In genomic region chr13:56104971-56105391, GRCm38 (mm10) we compare ENCODE assay signal across 14 mouse cellular contexts. TPM values are rescaled to one million over a fixed set of nuclear protein-coding genes. Genes with fewer than 3 reads are reported as not detected.
A peak's percentile ranks its signal among the peaks of the same experiment; 100 is the strongest.
DNase-seq lines count a peak whose midpoint lies in the region; ATAC-seq and TF ChIP-seq lines count a peak whose summit lies in the region.
"Had no signal": no experiment of that assay in that cellular context is flagged by ENCODE, and none has a peak within 500 bp of the region (broad histone marks: within the 10 kb centered on the region; RNA-seq: fewer than 3 reads in every experiment).

No protein-coding gene starts in this region.

- no peak overlapping the region for H3K9ac ChIP-seq in midbrain, postnatal 0 days (replicated peaks; ENCODE audit: low read length, poor library complexity, severe bottlenecking)
- no peak overlapping the region for H3K9ac ChIP-seq in midbrain, embryonic 16.5 days (ENCODE audit: low read depth, low read length)
- no peak overlapping the region for H3K9ac ChIP-seq in hindbrain, postnatal 0 days (replicated peaks; ENCODE audit: low read length)
- H3K9ac ChIP-seq: embryonic facial prominence, embryonic 12.5 days; kidney, embryonic 15.5 days; liver, embryonic 15.5 days had no signal

- DNase-seq in heart, adult 9 months (ENCODE audit: low spot score in 2 of 2): peak; percentile 59 to 63
- DNase-seq in heart, postnatal 25 days (ENCODE audit: low spot score): no peak
- no peak for DNase-seq in midbrain, postnatal 0 days (ENCODE audit: low spot score)
- no peak for DNase-seq in hindbrain, postnatal 0 days (ENCODE audit: low spot score)
- peak; percentile 66 to 67 for DNase-seq in thymus, postnatal 36 days
- no peak for DNase-seq in yolk sac, embryonic 10.5 days (ENCODE audit: low spot score)
- DNase-seq: gastrocnemius, postnatal 10 days; spleen, adult 18-20 months had no signal

- H3K27me3 ChIP-seq in midbrain, postnatal 0 days (ENCODE audit: insufficient read depth, low read length): no peaks in the 10 kb centered on the region
- no peaks in the 10 kb centered on the region for H3K27me3 ChIP-seq in midbrain, embryonic 16.5 days (ENCODE audit: control insufficient read depth, insufficient read depth, low read depth, low read length)
- no peaks in the 10 kb centered on the region for H3K27me3 ChIP-seq in hindbrain, postnatal 0 days (ENCODE audit: insufficient read depth, low read length)
- H3K27me3 ChIP-seq: embryonic facial prominence, embryonic 12.5 days; kidney, embryonic 15.5 days; liver, embryonic 15.5 days had no signal

- peaks cover 15% of the 10 kb centered on the region for H3K4me1 ChIP-seq in midbrain, postnatal 0 days (ENCODE audit: insufficient read depth, low read length)
- peaks cover 23% of the 10 kb centered on the region for H3K4me1 ChIP-seq in midbrain, embryonic 16.5 days (ENCODE audit: control insufficient read depth, insufficient read depth, low read length)
- peaks cover 26% of the 10 kb centered on the region for H3K4me1 ChIP-seq in hindbrain, postnatal 0 days (ENCODE audit: insufficient read depth, low read length)
- H3K4me1 ChIP-seq: liver, embryonic 15.5 days had no signal

- intact Hi-C loops in heart, postnatal 25 days (cut with DNase I): loop anchor here (5.0 kb wide), 1 partner anchor 47 kb away; no protein-coding TSS in a partner anchor

- no peak overlapping the region for H3K4me3 ChIP-seq in midbrain, postnatal 0 days (ENCODE audit: low read depth, low read length)
- no peak overlapping the region for H3K4me3 ChIP-seq in midbrain, embryonic 16.5 days (ENCODE audit: low read depth, low read length)
- H3K4me3 ChIP-seq in hindbrain, postnatal 0 days (ENCODE audit: low read length): no peak overlapping the region
- H3K4me3 ChIP-seq: embryonic facial prominence, embryonic 12.5 days; kidney, embryonic 15.5 days; limb, embryonic 10.5 days; liver, embryonic 15.5 days had no signal

- H3K36me3 ChIP-seq in midbrain, postnatal 0 days (ENCODE audit: insufficient read depth, low read length): peaks cover 4% of the 10 kb centered on the region; the same call in 1 of the 2 replicates
- peaks cover 13% of the 10 kb centered on the region for H3K36me3 ChIP-seq in midbrain, embryonic 16.5 days (ENCODE audit: control insufficient read depth, insufficient read depth, low read length)
- H3K36me3 ChIP-seq in hindbrain, postnatal 0 days (ENCODE audit: insufficient read depth, low read length): no peaks in the 10 kb centered on the region; the same call in 1 of the 2 replicates

- WGBS in midbrain, postnatal 0 days: 85% methylated on average over 6 of the region's 6 CpGs
- 88% methylated on average over 6 of the region's 6 CpGs for WGBS in midbrain, embryonic 16.5 days
- WGBS in hindbrain, postnatal 0 days: 84% methylated on average over 6 of the region's 6 CpGs

- H3K27ac ChIP-seq in midbrain, postnatal 0 days (ENCODE audit: low read depth, low read length): no peak overlapping the region
- H3K27ac ChIP-seq in midbrain, embryonic 16.5 days (ENCODE audit: low read length): no peak overlapping the region
- H3K27ac ChIP-seq in hindbrain, postnatal 0 days: peak overlapping the region; percentile 74; the same call in 1 of the 2 replicates
- H3K27ac ChIP-seq: embryonic facial prominence, embryonic 12.5 days; kidney, embryonic 15.5 days; limb, embryonic 10.5 days; liver, embryonic 15.5 days had no signal

- no peaks in the 10 kb centered on the region for H3K9me3 ChIP-seq in midbrain, postnatal 0 days (ENCODE audit: low read length)
- no peaks in the 10 kb centered on the region for H3K9me3 ChIP-seq in midbrain, embryonic 16.5 days (replicated peaks; ENCODE audit: control insufficient read depth, low read length, poor library complexity, severe bottlenecking)
- H3K9me3 ChIP-seq in hindbrain, postnatal 0 days (ENCODE audit: low read length): no peaks in the 10 kb centered on the region
- H3K9me3 ChIP-seq: embryonic facial prominence, embryonic 12.5 days; kidney, embryonic 15.5 days; limb, embryonic 10.5 days; liver, embryonic 15.5 days had no signal

- no peak for ATAC-seq in midbrain, postnatal 0 days (ENCODE audit: low FRiP score)
- ATAC-seq in midbrain, embryonic 16.5 days: no peak
- no peak for ATAC-seq in hindbrain, postnatal 0 days
- ATAC-seq in erythroblast, adult 5-6 weeks (replicated peaks; ENCODE audit: low FRiP score, poor library complexity, severe bottlenecking): no peak

- peak; percentile 10; the same call in 1 of the 2 replicates for TF ChIP-seq CTCF in midbrain, postnatal 0 days (IDR thresholded peaks at IDR 0.05)
- 0 out of 2 replicates have a peak, but pooled peaks have one; percentile 14 for TF ChIP-seq CTCF in hindbrain, postnatal 0 days (IDR thresholded peaks at IDR 0.05; ENCODE audit: low read depth)

- no peak overlapping the region for H3K4me2 ChIP-seq in midbrain, postnatal 0 days (ENCODE audit: low read depth, low read length, poor library complexity, severe bottlenecking)
- H3K4me2 ChIP-seq in midbrain, embryonic 16.5 days (ENCODE audit: low read length): no peak overlapping the region
- H3K4me2 ChIP-seq in hindbrain, postnatal 0 days (ENCODE audit: low read depth, low read length): no peak overlapping the region
- H3K4me2 ChIP-seq: embryonic facial prominence, embryonic 12.5 days; kidney, embryonic 15.5 days; liver, embryonic 15.5 days had no signal

RNA-seq across cellular contexts. Expression of gene H2afy, which starts 31.2 kb away (rescaled TPM):
- 10 to 100 TPM; 50.9 to 53.9 TPM for total RNA-seq in heart, postnatal 25 days (2021)
- total RNA-seq in midbrain, postnatal 0 days (2014; rRNA removed): 117 and 163 TPM in 2 replicates
- polyA plus RNA-seq in midbrain, postnatal 0 days (2015; fragmentation: Nextera tagmentation; extraction: Ambion mirVana): 121 and 134 TPM in 2 replicates
- 243 and 285 TPM in 2 replicates for polyA plus RNA-seq in midbrain, embryonic 16.5 days (2015; fragmentation: Nextera tagmentation; extraction: Ambion mirVana)
- 181 and 192 TPM in 2 replicates for total RNA-seq in hindbrain, postnatal 0 days (2014; rRNA removed)
- polyA plus RNA-seq in hindbrain, postnatal 0 days (2015; fragmentation: Nextera tagmentation; extraction: Ambion mirVana): 175 and 193 TPM in 2 replicates
- 54.5 and 67.6 TPM in 2 replicates for total RNA-seq in erythroblast, adult 5-6 weeks (2015; ENCODE audit: low replicate concordance)
- 88.9 and 102 TPM in 2 replicates for total RNA-seq in erythroblast, adult 5-6 weeks (2017; ENCODE audit: low replicate concordance)

Comparison
In these comparisons a context has a peak if more than half of its experiments do, and no peak if none do; other contexts are left out.
1. DNase-seq: peak in heart, adult 9 months (2 of 2) and thymus, postnatal 36 days (2 of 2); none in heart, postnatal 25 days (single experiment), midbrain, postnatal 0 days (single experiment), hindbrain, postnatal 0 days (single experiment) and yolk sac, embryonic 10.5 days (single experiment).